Comparison of ENCODE assay signal across 30 mouse cellular contexts in the genomic region with DNA sequence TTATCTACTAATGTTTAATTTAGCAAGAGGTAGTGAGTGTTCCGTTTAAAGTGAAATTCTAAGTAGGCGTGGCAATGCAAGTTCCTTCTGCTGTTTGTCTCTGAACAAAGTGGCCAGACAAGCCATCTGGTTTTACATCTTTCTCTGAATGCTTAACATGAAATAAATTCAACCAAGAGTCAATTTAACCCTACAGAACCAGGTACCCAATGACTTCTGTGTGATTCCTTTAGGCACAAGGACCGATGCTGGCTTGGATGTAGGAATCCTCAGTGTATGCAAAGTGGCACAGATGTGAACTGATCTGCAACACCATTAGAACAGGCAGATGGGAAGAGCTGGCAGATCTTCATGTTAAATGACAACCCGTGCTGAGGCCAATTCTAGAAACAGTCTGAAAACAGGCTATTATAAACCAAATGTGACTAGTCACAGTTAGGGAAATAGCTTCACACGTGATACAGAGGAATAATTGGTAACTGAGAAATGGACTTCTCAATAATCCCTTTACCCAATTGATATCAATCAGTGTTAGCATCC.
DNase-seq lines count a peak whose midpoint lies in the region; ATAC-seq and TF ChIP-seq lines count a peak whose summit lies in the region.
"Had no signal": no experiment of that assay in that cellular context is flagged by ENCODE, and none has a peak within 500 bp of the region (broad histone marks: within the 10 kb centered on the region; RNA-seq: fewer than 3 reads in every experiment).

No protein-coding gene starts in this region.

- H3K27ac ChIP-seq in forebrain, embryonic 13.5 days = no peak overlapping the region
- no peak overlapping the region for H3K27ac ChIP-seq in forebrain, embryonic 10.5 days
- H3K27ac ChIP-seq in thymus, adult 2 months (ENCODE audit: control insufficient read depth, insufficient read depth, low read length) = no peak overlapping the region
- H3K27ac ChIP-seq: embryonic facial prominence, embryonic 13.5 days; hindbrain, embryonic 13.5 days; liver, embryonic 14.5 days; macrophage; stomach, embryonic 15.5 days had no signal

- no peaks in the 10 kb centered on the region for H3K9me3 ChIP-seq in forebrain, embryonic 13.5 days (replicated peaks)
- no peaks in the 10 kb centered on the region for H3K9me3 ChIP-seq in forebrain, embryonic 10.5 days
- H3K9me3 ChIP-seq: embryonic facial prominence, embryonic 13.5 days; G1E; heart, embryonic 12.5 days; hindbrain, embryonic 13.5 days; stomach, embryonic 15.5 days had no signal

- DNase-seq in forebrain, embryonic 10.5 days (ENCODE audit: extremely low spot score, low spot score) = no peak
- peak; percentile 21 to 26 for DNase-seq in right cerebral cortex, postnatal 10 days (ENCODE audit: low spot score in 2 of 2)
- DNase-seq in right cerebral cortex, postnatal 25 days = no peak
- peak; percentile 23 to 32 for DNase-seq in layer of hippocampus, postnatal 10 days (ENCODE audit: low spot score in 2 of 2)
- DNase-seq in thymus, adult 2 months = no peak
- DNase-seq in gastrocnemius, postnatal 14 days = no peak
- no peak for DNase-seq in urinary bladder, postnatal 10 days (ENCODE audit: low spot score)
- DNase-seq: adrenal gland, postnatal 14 days; cerebellum, adult 18-20 months; cerebellum, postnatal 10 days; gastrocnemius, postnatal 36 days; heart, adult 18-20 months; heart, postnatal 4 days; kidney, adult 9 months; kidney, postnatal 14 days; liver; lung, adult 2 months; lung, postnatal 10 days; midbrain, embryonic 14.5 days; right cerebral cortex, postnatal 14 days; thymus, postnatal 25 days had no signal

- H3K27me3 ChIP-seq in forebrain, embryonic 13.5 days = no peaks in the 10 kb centered on the region
- H3K27me3 ChIP-seq in forebrain, embryonic 10.5 days (ENCODE audit: poor library complexity, severe bottlenecking) = no peaks in the 10 kb centered on the region
- no peaks in the 10 kb centered on the region for H3K27me3 ChIP-seq in thymus, adult 2 months (ENCODE audit: control insufficient read depth, insufficient read depth, low read length)
- H3K27me3 ChIP-seq: embryonic facial prominence, embryonic 13.5 days; heart, embryonic 12.5 days; hindbrain, embryonic 13.5 days; stomach, embryonic 15.5 days had no signal

- peak; percentile 21; the same call in 1 of the 2 replicates for ATAC-seq in forebrain, embryonic 13.5 days
- ATAC-seq: intestine, postnatal 0 days had no signal

- no peaks in the 10 kb centered on the region for H3K4me1 ChIP-seq in forebrain, embryonic 13.5 days
- H3K4me1 ChIP-seq in forebrain, embryonic 10.5 days = no peaks in the 10 kb centered on the region
- no peaks in the 10 kb centered on the region for H3K4me1 ChIP-seq in thymus, adult 2 months (replicated peaks; ENCODE audit: control insufficient read depth, insufficient read depth, low read length)
- H3K4me1 ChIP-seq: embryonic facial prominence, embryonic 13.5 days; heart, embryonic 12.5 days; hindbrain, embryonic 13.5 days; stomach, embryonic 15.5 days had no signal

- no peak overlapping the region for H3K9ac ChIP-seq in forebrain, embryonic 13.5 days
- H3K9ac ChIP-seq: embryonic facial prominence, embryonic 13.5 days; heart, embryonic 12.5 days; hindbrain, embryonic 13.5 days; liver, embryonic 14.5 days; stomach, embryonic 15.5 days had no signal

- WGBS in forebrain, embryonic 13.5 days = 78% methylated on average over 5 of the region's 5 CpGs
- WGBS in forebrain, embryonic 10.5 days = 90% methylated on average over 5 of the region's 5 CpGs
- WGBS in thymus, adult 2 months = 92% methylated on average over 5 of the region's 5 CpGs

- no peak overlapping the region for H3K4me3 ChIP-seq in forebrain, embryonic 13.5 days
- no peak overlapping the region for H3K4me3 ChIP-seq in forebrain, embryonic 10.5 days
- H3K4me3 ChIP-seq in thymus, adult 2 months (ENCODE audit: control insufficient read depth, insufficient read depth, low read length) = no peak overlapping the region
- H3K4me3 ChIP-seq: embryonic facial prominence, embryonic 13.5 days; heart, embryonic 12.5 days; hindbrain, embryonic 13.5 days; stomach, embryonic 15.5 days had no signal

- TF ChIP-seq CTCF in thymus, adult 2 months (IDR thresholded peaks at IDR 0.05; ENCODE audit: borderline replicate concordance, control insufficient read depth, extremely low read depth, insufficient read depth, low read length, poor library complexity) = no peak

- H3K4me2 ChIP-seq in forebrain, embryonic 13.5 days = no peak overlapping the region
- H3K4me2 ChIP-seq: embryonic facial prominence, embryonic 13.5 days; heart, embryonic 12.5 days; hindbrain, embryonic 13.5 days; stomach, embryonic 15.5 days had no signal

- H3K36me3 ChIP-seq in forebrain, embryonic 13.5 days (ENCODE audit: poor library complexity, severe bottlenecking) = no peaks in the 10 kb centered on the region
- H3K36me3 ChIP-seq in forebrain, embryonic 10.5 days (replicated peaks) = no peaks in the 10 kb centered on the region
- no peaks in the 10 kb centered on the region for H3K36me3 ChIP-seq in thymus, adult 2 months (ENCODE audit: control insufficient read depth, insufficient read depth, low read length)
- H3K36me3 ChIP-seq: embryonic facial prominence, embryonic 13.5 days; G1E; heart, embryonic 12.5 days; hindbrain, embryonic 13.5 days; stomach, embryonic 15.5 days had no signal

- TF ChIP-seq POLR2A in thymus, adult 2 months (IDR thresholded peaks at IDR 0.05; ENCODE audit: control insufficient read depth, extremely low read depth, insufficient read depth, low read length, poor library complexity) = no peak

- intact Hi-C loops in gastrocnemius, postnatal 14 days (cut with DNase I; ENCODE audit: low total_unique reads) = no loop called here

Comparison
In these comparisons a context has a peak if more than half of its experiments do, and no peak if none do; other contexts are left out.
1. DNase-seq: peak in right cerebral cortex, postnatal 10 days (2 of 2) and layer of hippocampus, postnatal 10 days (2 of 2); none in forebrain, embryonic 10.5 days (single experiment), right cerebral cortex, postnatal 25 days (single experiment), thymus, adult 2 months (single experiment), gastrocnemius, postnatal 14 days (single experiment) and urinary bladder, postnatal 10 days (single experiment).